Mouse (Mus musculus): ENCODE measurements at regions not wholly inside any gene's neighbourhood (a gene's known extent, or its start where the extent isn't known, plus 50 kb on each side); places are given as distances from the start of the nearest gene placed in this dataset.

GRCm38 (mm10) chr12:12840661-12841384 is 100.9 kb downstream of the Mycn start:
- Histone ChIP-seq H3K4me3 (peak overlapping the region; percentile 36), H3K4me1 (peaks cover 39% of the 10 kb centered on the region), H3K9me3 (replicated peaks) (no peaks in the 10 kb centered on the region), H3K36me3 (no peaks in the 10 kb centered on the region), H3K27ac (peak overlapping the region; percentile 84), H3K27me3 (ENCODE audit: low read depth, poor library complexity, severe bottlenecking) (no peaks in the 10 kb centered on the region)
- 27% methylated on average over 17 of the region's 17 CpGs for WGBS
- DNase-seq (ENCODE audit: low spot score): peak; percentile 77

DNA sequence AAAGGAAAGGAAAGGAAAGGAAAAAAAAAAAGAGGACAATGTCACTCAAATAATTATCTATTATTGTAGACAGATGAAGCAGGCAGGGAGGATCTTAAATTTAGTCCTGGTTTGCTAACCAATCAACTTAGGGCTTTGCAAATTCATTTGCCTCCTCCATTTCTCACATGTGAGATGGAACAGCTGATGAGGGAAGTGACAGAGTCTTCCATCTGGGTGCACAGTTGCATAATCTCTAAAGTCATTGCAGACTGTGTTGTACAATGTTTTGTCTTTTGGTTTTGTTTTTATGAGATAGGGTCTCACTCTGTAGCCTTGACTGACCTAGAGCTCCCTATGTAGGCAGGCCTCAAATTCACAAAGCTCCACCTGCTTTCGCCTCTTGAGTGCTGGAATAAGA is 103.9 kb downstream of the Mycn start:
- H3K4me3 ChIP-seq: no peak overlapping the region
- WGBS: 91% methylated on average over 1 of the region's 1 CpGs
- H3K4me1 ChIP-seq: peaks cover 32% of the 10 kb centered on the region
- H3K27ac ChIP-seq: no peak overlapping the region
- DNase-seq (ENCODE audit: low spot score): no peak
- H3K9me3 ChIP-seq (replicated peaks): no peaks in the 10 kb centered on the region
- H3K36me3 ChIP-seq: no peaks in the 10 kb centered on the region
- H3K27me3 ChIP-seq (ENCODE audit: low read depth, poor library complexity, severe bottlenecking): no peaks in the 10 kb centered on the region

GRCm38 (mm10) chr12:12827821-12828641 is 113.7 kb downstream of the Mycn start:
- H3K36me3 ChIP-seq: no peaks in the 10 kb centered on the region
- no peaks in the 10 kb centered on the region for H3K9me3 ChIP-seq (replicated peaks)
- 71% methylated on average over 13 of the region's 13 CpGs for WGBS
- 0 out of 2 replicates have a peak overlapping the region, but pooled peaks have one; percentile 1 for H3K27ac ChIP-seq
- H3K27me3 ChIP-seq (ENCODE audit: low read depth, poor library complexity, severe bottlenecking): no peaks in the 10 kb centered on the region
- no peak for DNase-seq (ENCODE audit: low spot score)
- H3K4me1 ChIP-seq: peaks cover 13% of the 10 kb centered on the region
- H3K4me3 ChIP-seq: no peak overlapping the region

GRCm38 (mm10) chr12:12827379-12827778 is 114.3 kb downstream of the Mycn start:
- no peak for DNase-seq (ENCODE audit: low spot score)
- H3K27me3 ChIP-seq (ENCODE audit: low read depth, poor library complexity, severe bottlenecking): no peaks in the 10 kb centered on the region
- peaks cover 13% of the 10 kb centered on the region for H3K4me1 ChIP-seq
- H3K9me3 ChIP-seq (replicated peaks): no peaks in the 10 kb centered on the region
- no peak overlapping the region for H3K27ac ChIP-seq
- WGBS: 65% methylated on average over 9 of the region's 9 CpGs
- no peaks in the 10 kb centered on the region for H3K36me3 ChIP-seq
- H3K4me3 ChIP-seq: no peak overlapping the region

DNA sequence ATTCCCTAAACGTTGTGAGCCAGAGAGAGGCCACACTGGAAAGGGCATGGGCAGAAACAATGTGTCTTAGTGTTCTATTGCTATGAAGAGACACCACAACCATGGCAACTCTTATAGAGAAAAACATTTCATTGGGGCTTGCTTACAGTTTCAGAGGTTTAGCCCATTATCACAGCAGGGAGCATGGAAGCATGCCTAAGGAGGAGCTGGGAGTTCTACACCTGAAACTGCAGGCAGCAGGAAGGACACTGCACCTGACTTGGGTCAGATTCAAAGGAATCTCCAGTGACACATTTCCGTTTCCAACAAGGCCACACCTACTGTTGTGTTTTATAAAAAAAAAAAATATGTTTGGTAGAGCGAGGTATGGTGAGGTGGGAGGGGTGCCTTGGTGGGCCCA is 115.3 kb downstream of the Mycn start:
- no peaks in the 10 kb centered on the region for H3K36me3 ChIP-seq
- H3K27me3 ChIP-seq (ENCODE audit: low read depth, poor library complexity, severe bottlenecking): no peaks in the 10 kb centered on the region
- DNase-seq (ENCODE audit: low spot score): no peak
- H3K27ac ChIP-seq: no peak overlapping the region
- H3K4me3 ChIP-seq: no peak overlapping the region
- WGBS: 71% methylated on average over 3 of the region's 3 CpGs
- peaks cover 13% of the 10 kb centered on the region for H3K4me1 ChIP-seq
- no peaks in the 10 kb centered on the region for H3K9me3 ChIP-seq (replicated peaks)

DNA sequence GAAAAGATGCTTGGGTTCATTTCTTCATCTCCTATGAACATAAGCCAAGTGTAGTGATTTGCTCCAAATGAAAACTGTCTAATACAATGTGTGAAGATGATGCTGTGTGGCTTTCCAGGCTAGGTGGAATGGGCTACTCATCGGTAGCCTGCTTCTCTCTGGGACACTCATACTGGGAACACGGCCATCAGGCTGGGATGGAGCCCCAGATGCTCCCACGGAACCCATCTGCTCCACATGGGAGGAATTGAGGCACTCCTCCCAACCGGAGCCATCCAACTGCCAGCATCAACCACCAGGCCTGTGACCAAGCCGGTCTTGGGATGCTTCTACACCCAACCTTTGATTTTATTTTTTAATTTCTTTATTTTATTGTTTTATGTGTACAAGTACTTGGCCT is 115.9 kb downstream of the Mycn start:
- Histone ChIP-seq H3K4me3 (no peak overlapping the region), H3K36me3 (no peaks in the 10 kb centered on the region), H3K27ac (no peak overlapping the region), H3K9me3 (replicated peaks) (no peaks in the 10 kb centered on the region), H3K4me1 (peaks cover 13% of the 10 kb centered on the region), H3K27me3 (ENCODE audit: low read depth, poor library complexity, severe bottlenecking) (no peaks in the 10 kb centered on the region)
- DNase-seq (ENCODE audit: low spot score): no peak
- 95% methylated on average over 5 of the region's 5 CpGs for WGBS

- DNase-seq (ENCODE audit: low spot score): no peak
- Histone ChIP-seq H3K27me3 (ENCODE audit: low read depth, poor library complexity, severe bottlenecking) (no peaks in the 10 kb centered on the region), H3K27ac (no peak overlapping the region), H3K4me3 (no peak overlapping the region), H3K36me3 (no peaks in the 10 kb centered on the region), H3K9me3 (replicated peaks) (no peaks in the 10 kb centered on the region), H3K4me1 (no peaks in the 10 kb centered on the region)
- WGBS: 72% methylated on average over 7 of the region's 7 CpGs
Measured at GRCm38 (mm10) chr12:12821473-12821872, 120.2 kb downstream of the Mycn start.

DNA sequence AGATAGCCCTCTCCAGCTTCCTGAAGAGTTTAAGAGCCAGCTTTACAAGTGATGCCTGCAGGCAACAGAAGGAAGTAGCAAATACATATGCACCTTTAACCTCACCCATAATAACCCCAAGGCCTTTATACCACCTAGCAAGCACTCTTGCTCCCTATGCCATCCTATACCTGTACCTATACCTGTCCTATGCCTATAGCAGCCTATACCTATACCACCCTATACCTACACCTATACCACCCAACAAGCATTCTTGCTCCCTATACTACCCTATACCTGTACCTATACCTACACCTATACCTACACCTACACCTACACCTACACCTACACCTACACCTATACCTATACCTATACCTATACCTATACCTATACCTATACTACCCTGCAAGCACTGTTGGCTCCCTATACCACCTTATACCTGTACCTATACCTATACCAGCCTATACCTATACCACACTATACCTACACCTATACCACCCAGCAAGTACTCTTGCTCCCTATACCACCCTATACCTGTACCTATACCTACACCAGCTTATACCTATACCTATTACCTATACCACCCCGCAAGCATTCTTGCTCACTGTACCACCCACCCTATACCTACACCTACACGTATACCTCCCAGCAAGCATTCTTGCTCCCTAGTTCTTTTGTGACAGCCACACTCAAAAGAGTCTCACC is 120.9 kb downstream of the Mycn start:
- H3K9me3 ChIP-seq (replicated peaks): no peaks in the 10 kb centered on the region
- no peak for DNase-seq (ENCODE audit: low spot score)
- no peak overlapping the region for H3K27ac ChIP-seq
- no peaks in the 10 kb centered on the region for H3K4me1 ChIP-seq
- no peak overlapping the region for H3K4me3 ChIP-seq
- H3K27me3 ChIP-seq (ENCODE audit: low read depth, poor library complexity, severe bottlenecking): no peaks in the 10 kb centered on the region
- WGBS: 96% methylated on average over 2 of the region's 2 CpGs
- H3K36me3 ChIP-seq: no peaks in the 10 kb centered on the region

GRCm38 (mm10) chr12:12819746-12820145 is 122.0 kb downstream of the Mycn start:
- H3K4me1 ChIP-seq: peaks cover 3% of the 10 kb centered on the region
- DNase-seq (ENCODE audit: low spot score): no peak
- 76% methylated on average over 5 of the region's 5 CpGs for WGBS
- H3K9me3 ChIP-seq (replicated peaks): no peaks in the 10 kb centered on the region
- no peaks in the 10 kb centered on the region for H3K36me3 ChIP-seq
- H3K27me3 ChIP-seq (ENCODE audit: low read depth, poor library complexity, severe bottlenecking): no peaks in the 10 kb centered on the region
- no peak overlapping the region for H3K27ac ChIP-seq
- H3K4me3 ChIP-seq: no peak overlapping the region

DNA sequence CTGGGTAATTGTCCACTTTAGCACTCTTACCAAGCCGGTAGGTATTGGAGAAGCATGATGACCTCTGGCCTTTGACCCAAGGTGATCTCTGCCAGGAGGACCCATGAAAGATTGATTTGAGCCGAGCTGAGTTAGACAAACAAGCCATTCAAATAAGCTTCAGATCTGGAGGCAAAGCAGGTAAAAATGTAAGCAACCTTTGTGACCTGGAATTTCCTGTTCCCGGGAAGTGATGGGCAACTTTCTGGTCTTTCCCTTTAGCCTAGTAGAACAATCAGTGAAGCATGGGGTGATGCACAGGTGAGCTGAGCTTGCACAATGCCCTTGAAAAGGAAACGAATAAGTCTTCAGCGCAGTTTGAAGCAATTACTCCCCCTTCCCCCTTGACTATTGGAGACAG is 127.0 kb downstream of the Mycn start:
- WGBS: 40% methylated on average over 5 of the region's 5 CpGs
- Histone ChIP-seq H3K9me3 (replicated peaks) (no peaks in the 10 kb centered on the region), H3K27me3 (ENCODE audit: low read depth, poor library complexity, severe bottlenecking) (no peaks in the 10 kb centered on the region), H3K4me3 (no peak overlapping the region), H3K36me3 (no peaks in the 10 kb centered on the region), H3K27ac (no peak overlapping the region), H3K4me1 (peaks cover 38% of the 10 kb centered on the region)
- no peak for DNase-seq (ENCODE audit: low spot score)

- Histone ChIP-seq H3K36me3 (no peaks in the 10 kb centered on the region), H3K4me1 (peaks cover 42% of the 10 kb centered on the region), H3K9me3 (replicated peaks) (no peaks in the 10 kb centered on the region), H3K27ac (peak overlapping the region; percentile 68), H3K4me3 (no peak overlapping the region), H3K27me3 (ENCODE audit: low read depth, poor library complexity, severe bottlenecking) (no peaks in the 10 kb centered on the region)
- DNase-seq (ENCODE audit: low spot score): peak; percentile 45
- WGBS: 44% methylated on average over 6 of the region's 6 CpGs
Measured at GRCm38 (mm10) chr12:12812873-12813272, 128.8 kb downstream of the Mycn start.

DNA sequence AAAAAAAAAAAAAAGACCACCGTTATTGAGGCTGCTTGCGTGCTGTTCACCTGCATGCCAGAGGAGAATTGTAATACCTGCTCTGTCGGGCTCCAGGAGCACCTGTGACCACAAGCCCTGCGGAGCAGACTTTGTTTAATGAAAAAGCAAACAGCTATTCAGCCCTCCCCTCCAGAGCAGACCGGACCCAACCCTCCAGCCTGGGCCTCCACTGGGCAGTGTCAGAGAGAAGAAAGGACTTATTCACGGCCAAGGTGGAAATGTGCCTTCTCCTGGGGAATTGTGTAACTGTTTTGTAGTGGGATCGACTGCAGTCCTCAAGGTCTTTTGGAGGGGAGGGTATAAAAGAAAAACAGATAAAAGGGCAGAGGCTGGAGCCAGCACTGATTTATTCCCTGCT is 130.8 kb downstream of the Mycn start:
- 11% methylated on average over 7 of the region's 7 CpGs for WGBS
- H3K9me3 ChIP-seq (replicated peaks): no peaks in the 10 kb centered on the region
- H3K27ac ChIP-seq: peak overlapping the region; percentile 80
- H3K4me1 ChIP-seq: peaks cover 46% of the 10 kb centered on the region
- DNase-seq (ENCODE audit: low spot score): no peak
- 0 out of 2 replicates have a peak overlapping the region, but pooled peaks have one; percentile 31 for H3K4me3 ChIP-seq
- no peaks in the 10 kb centered on the region for H3K36me3 ChIP-seq
- no peaks in the 10 kb centered on the region for H3K27me3 ChIP-seq (ENCODE audit: low read depth, poor library complexity, severe bottlenecking)
